Mouse (Mus musculus): ENCODE measurements around the gene Cyp2j5.
A peak's percentile ranks its signal among the peaks of the same experiment; 100 is the strongest.
"Not testable (repeated sequence)": the region's sequence is repeated elsewhere in the genome, so short reads cannot be mapped to it uniquely, and the experiment has no call there.

The Cyp2j5 gene

GRCm38 (mm10) chr4:96663991-96664390 lies at the start of gene Cyp2j5:
Gene Cyp2j5 (minus strand): TSS chr4:96664154.
- no peak for DNase-seq (ENCODE audit: low read depth)

DNA sequence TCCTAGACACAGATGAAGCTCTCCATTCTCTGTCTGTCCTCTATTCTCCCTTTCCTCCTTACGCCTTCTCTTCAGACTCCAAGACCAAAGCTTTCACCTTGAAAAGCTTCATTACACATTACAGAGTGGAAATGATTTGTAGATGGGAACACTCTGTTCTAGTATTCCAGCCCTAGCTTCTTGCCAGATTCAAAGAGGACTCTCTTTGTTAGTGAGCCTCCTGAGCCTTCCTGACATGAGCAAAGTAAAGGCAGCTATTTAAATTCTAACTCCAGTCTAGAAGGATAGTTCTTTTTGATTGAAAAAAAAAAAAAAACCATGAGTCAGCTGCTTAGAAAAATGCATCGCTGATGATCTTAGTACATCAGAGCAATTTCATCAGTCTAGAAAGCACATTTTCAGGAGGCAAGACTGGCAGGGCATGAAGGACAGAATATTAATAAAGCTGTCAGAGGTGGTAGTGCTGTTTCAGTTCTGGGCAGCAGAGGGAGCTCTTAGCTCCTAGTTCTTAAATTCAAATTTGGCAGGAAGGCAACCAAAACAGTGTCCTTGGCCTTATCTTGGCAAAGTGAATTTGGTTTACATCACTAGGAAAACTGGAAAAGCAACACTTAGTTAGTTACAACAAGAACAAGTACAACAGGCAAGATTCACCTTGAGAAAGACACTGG lies 41.5 kb upstream of the Cyp2j5 start:
- DNase-seq (ENCODE audit: low read depth) = no peak

GRCm38 (mm10) chr4:96698218-96698561 lies 34.2 kb upstream of the Cyp2j5 start:
- no peak for DNase-seq (ENCODE audit: low read depth)

DNA sequence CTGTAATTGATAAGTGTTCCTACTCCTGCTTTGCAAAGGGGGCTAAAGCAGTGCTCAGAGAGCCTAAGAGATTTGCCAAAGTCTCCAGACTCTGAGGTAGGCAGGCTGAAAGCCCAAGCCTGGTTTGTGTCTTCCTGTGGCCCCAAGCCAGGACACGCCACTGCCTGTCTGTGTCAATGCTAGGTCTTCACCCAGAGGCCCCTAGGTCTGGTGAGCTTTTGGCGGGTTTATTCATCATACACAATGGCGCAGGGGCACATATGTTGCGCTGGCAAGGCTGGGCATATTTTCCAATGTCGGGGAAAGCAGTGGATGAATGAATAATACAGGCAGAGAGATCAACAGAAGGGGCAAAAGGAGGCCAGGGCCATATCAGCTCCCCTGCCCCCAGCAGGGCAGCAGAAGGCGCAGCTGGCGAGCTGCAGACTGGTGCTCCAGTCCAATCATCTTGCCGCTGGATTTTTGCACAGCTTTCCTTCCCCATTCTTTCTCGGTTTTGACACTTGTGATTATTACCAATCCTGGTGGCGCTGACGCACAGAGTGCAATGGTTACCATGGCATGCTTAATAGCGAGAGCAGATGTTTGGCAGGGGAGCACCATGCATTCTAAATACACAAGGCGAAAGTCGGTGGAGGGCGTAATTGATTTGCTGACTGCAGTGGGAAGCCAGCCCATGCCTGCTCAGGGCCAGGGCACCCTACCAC lies 33.7 kb upstream of the Cyp2j5 start:
- peak; percentile 36 for DNase-seq (ENCODE audit: low read depth)

DNA sequence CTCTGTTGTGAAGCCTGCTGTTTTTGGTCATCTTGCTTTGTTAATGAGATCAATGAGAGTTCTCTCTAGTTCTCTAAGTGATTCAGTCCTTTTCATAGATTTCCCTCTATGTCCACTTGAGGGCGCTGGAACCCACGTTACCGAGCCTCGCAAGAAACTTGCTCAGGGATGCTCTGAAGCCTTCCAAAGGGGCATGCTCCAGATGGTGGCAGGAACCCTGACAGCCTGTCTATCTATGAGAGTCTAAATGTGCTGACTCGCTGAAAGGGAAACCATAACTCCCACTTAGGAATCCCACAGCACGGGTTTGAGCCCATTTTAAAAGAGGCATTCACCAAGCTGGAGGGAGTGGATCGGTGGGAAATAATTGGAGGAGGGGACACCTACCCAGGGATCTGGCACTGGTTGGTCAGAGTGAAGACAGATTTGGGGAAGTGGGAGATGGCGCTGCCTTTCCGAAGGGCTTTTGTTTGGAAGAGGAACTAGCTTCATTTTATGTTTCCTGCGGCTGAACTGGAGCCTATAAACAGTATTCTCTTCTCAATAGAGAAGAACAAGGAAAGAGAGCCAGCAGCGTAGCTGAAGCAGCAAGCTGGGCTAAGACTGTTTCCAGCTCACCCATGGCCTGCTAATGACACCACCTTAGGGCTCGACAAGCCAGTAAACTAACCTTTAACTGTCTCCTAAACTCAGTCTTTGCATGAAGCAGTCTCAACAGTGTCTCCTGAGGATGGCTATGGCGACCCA lies 32.8 kb upstream of the Cyp2j5 start:
- DNase-seq (ENCODE audit: low read depth) = no peak

- no peak for DNase-seq (ENCODE audit: low read depth)
These were observed 23.4 kb upstream of the Cyp2j5 start for GRCm38 (mm10) chr4:96687358-96687803.

- no peak for DNase-seq (ENCODE audit: low read depth)
These were observed 19.5 kb upstream of the Cyp2j5 start for GRCm38 (mm10) chr4:96683474-96683873.

GRCm38 (mm10) chr4:96680966-96681365 lies 17.0 kb upstream of the Cyp2j5 start:
- DNase-seq (ENCODE audit: low read depth) = no peak

DNA sequence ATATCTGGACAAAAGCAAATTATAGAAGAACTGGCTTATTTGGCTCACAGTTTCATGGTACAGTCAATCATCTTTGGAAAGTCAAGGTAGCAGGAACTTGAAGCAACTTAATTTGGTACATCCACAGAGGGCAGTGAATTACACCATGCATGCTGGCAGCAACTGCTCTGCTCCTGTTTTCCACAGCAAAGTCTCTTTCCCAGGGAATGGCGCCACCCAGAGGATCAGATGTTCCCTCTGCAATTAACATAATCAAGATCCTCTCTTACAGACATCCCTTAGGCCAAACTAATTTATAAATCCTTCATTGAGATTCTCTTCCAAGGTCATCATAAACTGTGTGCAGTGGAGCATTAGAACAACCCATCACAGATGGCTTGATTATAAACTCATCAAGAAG lies 16.3 kb upstream of the Cyp2j5 start:
- DNase-seq (ENCODE audit: low read depth) = no peak

GRCm38 (mm10) chr4:96664668-96665454 lies 907 bp upstream of the Cyp2j5 start:
- no peak for DNase-seq (ENCODE audit: low read depth)

DNA sequence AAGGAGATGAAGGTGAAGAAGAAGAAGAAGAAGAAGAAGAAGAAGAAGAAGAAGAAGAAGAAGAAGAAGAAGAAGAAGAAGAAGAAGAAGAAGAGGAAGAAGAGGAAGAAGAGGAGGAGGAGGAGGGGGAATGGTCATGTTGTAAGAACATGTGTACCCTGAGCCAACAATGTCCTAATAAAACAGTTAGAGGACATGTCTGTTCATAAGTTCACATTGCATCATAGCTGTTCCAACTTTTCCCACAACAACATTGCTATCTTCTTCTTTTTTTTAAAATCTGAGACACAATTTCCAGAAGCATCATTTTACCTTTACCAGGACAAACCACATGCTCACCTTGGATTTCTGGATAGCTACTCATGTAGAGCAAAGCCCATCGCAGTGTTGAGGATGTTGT lies 28.5 kb downstream of the Cyp2j5 start:
- DNase-seq (ENCODE audit: low read depth) = no peak

DNA sequence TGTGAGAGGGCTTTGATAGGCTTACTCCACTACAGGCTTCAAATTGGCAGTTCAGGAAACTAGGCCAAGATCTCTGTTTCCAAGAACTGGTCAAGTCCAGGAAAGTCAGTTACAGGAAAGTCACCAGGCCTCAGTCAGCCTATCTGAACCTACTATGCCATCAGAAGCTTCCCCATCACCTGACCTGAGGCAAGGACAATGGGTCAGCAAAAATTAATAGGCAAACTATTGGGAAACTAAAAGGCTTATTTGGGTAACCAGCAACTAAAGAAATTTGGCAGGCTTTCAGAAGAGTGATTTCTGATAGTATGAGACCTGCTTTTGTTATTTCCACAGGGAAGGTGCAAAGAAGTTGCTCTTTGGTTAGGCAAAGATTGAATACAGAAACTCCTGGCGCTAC lies 41.5 kb downstream of the Cyp2j5 start:
- no peak for DNase-seq (ENCODE audit: low read depth)

- DNase-seq (ENCODE audit: low read depth) = no peak
These were observed 72.2 kb downstream of the Cyp2j5 start for GRCm38 (mm10) chr4:96591791-96592150.

DNA sequence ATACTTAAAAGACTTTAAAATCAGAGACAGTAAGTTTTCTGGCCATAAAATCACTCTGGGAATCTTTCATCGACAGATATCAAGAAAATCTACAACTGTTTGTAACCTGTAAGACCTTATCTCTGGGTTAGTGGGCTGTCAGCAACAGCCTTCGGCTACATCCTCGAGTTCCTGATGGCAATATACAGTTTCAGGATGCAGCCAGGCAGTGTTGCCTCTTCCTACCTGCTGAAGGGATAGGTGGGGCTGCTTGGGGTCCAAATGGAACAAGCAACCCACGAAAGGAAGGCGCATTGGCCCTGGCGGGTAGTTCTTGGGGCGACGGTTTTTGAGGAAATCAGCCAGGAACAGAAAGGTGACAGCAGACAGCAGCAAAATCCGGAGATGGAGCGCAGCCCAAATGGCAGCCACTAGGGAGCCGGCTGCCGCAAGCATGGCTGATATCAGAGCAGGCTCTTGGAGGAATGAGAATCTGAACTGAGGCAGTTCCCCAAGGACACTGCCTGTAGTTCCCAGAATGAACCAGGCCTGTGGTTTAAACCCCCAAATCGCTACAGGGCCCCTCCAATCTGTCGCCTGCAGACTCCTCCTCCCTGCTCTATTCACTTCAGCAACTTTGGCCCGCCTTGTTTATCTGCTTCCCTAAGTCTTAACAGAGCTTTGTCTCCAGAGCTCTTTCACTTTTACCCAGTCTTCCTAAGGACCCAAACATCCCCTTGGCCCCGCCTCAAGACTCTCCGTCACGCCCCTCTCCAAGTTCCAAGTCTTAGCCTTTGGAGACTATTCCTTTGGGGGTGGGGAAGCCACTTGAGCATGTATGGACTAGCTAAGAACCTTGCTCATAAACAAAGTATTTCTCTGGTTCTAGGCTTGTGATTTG lies 72.8 kb downstream of the Cyp2j5 start, which contains the start of gene Cyp2j9:
Gene Cyp2j9, minus strand, starts transcription at position 668 of the 880 bp plus-strand sequence.
- DNase-seq (ENCODE audit: low read depth) = peak; percentile 53

GRCm38 (mm10) chr4:96581425-96582088 lies 82.4 kb downstream of the Cyp2j5 start:
- DNase-seq (ENCODE audit: low read depth) = no peak

- not testable (repeated sequence) for DNase-seq (ENCODE audit: low read depth)
These were observed 83.6 kb downstream of the Cyp2j5 start for GRCm38 (mm10) chr4:96580351-96580750.

Data from fibroblast of lung, adult 2 months (primary cell).